20 mouse cellular contexts compared by ENCODE assay signal in genomic region chr15:82252097-82252496, GRCm38 (mm10). TPM values are rescaled to one million over a fixed set of nuclear protein-coding genes. Genes with fewer than 3 reads are reported as not detected.
DNase-seq lines count a peak whose midpoint lies in the region; ATAC-seq and TF ChIP-seq lines count a peak whose summit lies in the region.
"Had no signal": no experiment of that assay in that cellular context is flagged by ENCODE, and none has a peak within 500 bp of the region (broad histone marks: within the 10 kb centered on the region; RNA-seq: fewer than 3 reads in every experiment).

TSS of gene 1500009C09Rik (plus strand) at chr15:82252397.

- no peak for ATAC-seq in hindbrain, embryonic 16.5 days
- ATAC-seq in hindbrain, embryonic 12.5 days (ENCODE audit: low FRiP score): no peak
- ATAC-seq in midbrain, embryonic 16.5 days: no peak
- peak; percentile 53; the same call in 1 of the 2 replicates for ATAC-seq in stomach, postnatal 0 days (ENCODE audit: low FRiP score, low TSS enrichment)
- ATAC-seq in monocyte, adult 5-6 weeks (replicated peaks; ENCODE audit: insufficient number of reproducible peaks, low FRiP score, low TSS enrichment, poor library complexity, severe bottlenecking): no peak
- ATAC-seq: liver, embryonic 12.5 days; lung, postnatal 0 days; Patski had no signal

- no peak within 1 kb of the TSS for H3K9ac ChIP-seq in hindbrain, embryonic 16.5 days (ENCODE audit: low read depth, low read length)
- H3K9ac ChIP-seq in hindbrain, embryonic 12.5 days: no peak within 1 kb of the TSS
- H3K9ac ChIP-seq in midbrain, embryonic 16.5 days (ENCODE audit: low read depth, low read length): no peak within 1 kb of the TSS
- H3K9ac ChIP-seq in stomach, postnatal 0 days (ENCODE audit: low read length): no peak within 1 kb of the TSS
- H3K9ac ChIP-seq: liver, embryonic 12.5 days; neural tube, embryonic 12.5 days had no signal

- H3K9me3 ChIP-seq in hindbrain, embryonic 16.5 days (ENCODE audit: control insufficient read depth, low read length): no peaks in the 10 kb centered on the region
- H3K9me3 ChIP-seq in hindbrain, embryonic 12.5 days (replicated peaks): no peaks in the 10 kb centered on the region
- no peaks in the 10 kb centered on the region for H3K9me3 ChIP-seq in midbrain, embryonic 16.5 days (replicated peaks; ENCODE audit: control insufficient read depth, low read length, poor library complexity, severe bottlenecking)
- H3K9me3 ChIP-seq in midbrain, embryonic 10.5 days (replicated peaks): no peaks in the 10 kb centered on the region
- no peaks in the 10 kb centered on the region for H3K9me3 ChIP-seq in stomach, postnatal 0 days (ENCODE audit: control insufficient read depth, low read length)
- H3K9me3 ChIP-seq: liver, embryonic 12.5 days; neural tube, embryonic 12.5 days had no signal

- TF ChIP-seq EP300 in stomach, postnatal 0 days (optimal IDR thresholded peaks at IDR 0.05): no peak

- H3K4me2 ChIP-seq in hindbrain, embryonic 16.5 days (ENCODE audit: low read length): no peak within 1 kb of the TSS
- H3K4me2 ChIP-seq in hindbrain, embryonic 12.5 days (replicated peaks): no peak within 1 kb of the TSS
- no peak within 1 kb of the TSS for H3K4me2 ChIP-seq in midbrain, embryonic 16.5 days (ENCODE audit: low read length)
- no peak within 1 kb of the TSS for H3K4me2 ChIP-seq in stomach, postnatal 0 days (replicated peaks; ENCODE audit: low read depth)
- H3K4me2 ChIP-seq: liver, embryonic 12.5 days; neural tube, embryonic 12.5 days had no signal

- H3K4me3 ChIP-seq in hindbrain, embryonic 16.5 days (ENCODE audit: low read length): no peak within 1 kb of the TSS
- no peak within 1 kb of the TSS for H3K4me3 ChIP-seq in hindbrain, embryonic 12.5 days
- no peak within 1 kb of the TSS for H3K4me3 ChIP-seq in midbrain, embryonic 16.5 days (ENCODE audit: low read depth, low read length)
- no peak within 1 kb of the TSS for H3K4me3 ChIP-seq in midbrain, embryonic 10.5 days
- H3K4me3 ChIP-seq in stomach, postnatal 0 days (ENCODE audit: low read depth, low read length): no peak within 1 kb of the TSS
- H3K4me3 ChIP-seq: liver, embryonic 12.5 days; neural tube, embryonic 12.5 days had no signal

- no peaks in the 10 kb centered on the region for H3K36me3 ChIP-seq in hindbrain, embryonic 16.5 days (ENCODE audit: control insufficient read depth, insufficient read depth, low read length)
- H3K36me3 ChIP-seq in hindbrain, embryonic 12.5 days: no peaks in the 10 kb centered on the region
- no peaks in the 10 kb centered on the region for H3K36me3 ChIP-seq in midbrain, embryonic 16.5 days (ENCODE audit: control insufficient read depth, insufficient read depth, low read length)
- no peaks in the 10 kb centered on the region for H3K36me3 ChIP-seq in midbrain, embryonic 10.5 days
- H3K36me3 ChIP-seq in stomach, postnatal 0 days (ENCODE audit: control insufficient read depth, insufficient read depth, low read length): no peaks in the 10 kb centered on the region
- H3K36me3 ChIP-seq: liver, embryonic 12.5 days; neural tube, embryonic 12.5 days had no signal

- H3K4me1 ChIP-seq in hindbrain, embryonic 16.5 days (ENCODE audit: control insufficient read depth, insufficient read depth, low read depth, low read length): peaks cover 16% of the 10 kb centered on the region
- peaks cover 22% of the 10 kb centered on the region for H3K4me1 ChIP-seq in hindbrain, embryonic 12.5 days
- H3K4me1 ChIP-seq in midbrain, embryonic 16.5 days (ENCODE audit: control insufficient read depth, insufficient read depth, low read length): peaks cover 16% of the 10 kb centered on the region
- H3K4me1 ChIP-seq in midbrain, embryonic 10.5 days: peaks cover 25% of the 10 kb centered on the region
- no peaks in the 10 kb centered on the region for H3K4me1 ChIP-seq in stomach, postnatal 0 days (replicated peaks; ENCODE audit: control insufficient read depth, insufficient read depth)

- 91% methylated on average over 6 of the region's 6 CpGs for WGBS in hindbrain, embryonic 16.5 days
- 89% methylated on average over 6 of the region's 6 CpGs for WGBS in hindbrain, embryonic 12.5 days
- 88% methylated on average over 6 of the region's 6 CpGs for WGBS in midbrain, embryonic 16.5 days
- 89% methylated on average over 6 of the region's 6 CpGs for WGBS in midbrain, embryonic 10.5 days
- WGBS in stomach, postnatal 0 days: 73% methylated on average over 6 of the region's 6 CpGs

- TF ChIP-seq CTCF in stomach, postnatal 0 days (IDR thresholded peaks at IDR 0.05; ENCODE audit: low read depth): no peak

- H3K27ac ChIP-seq in hindbrain, embryonic 16.5 days (ENCODE audit: low read depth, low read length): no peak within 1 kb of the TSS
- H3K27ac ChIP-seq in hindbrain, embryonic 12.5 days: no peak within 1 kb of the TSS
- no peak within 1 kb of the TSS for H3K27ac ChIP-seq in midbrain, embryonic 16.5 days (ENCODE audit: low read length)
- no peak within 1 kb of the TSS for H3K27ac ChIP-seq in midbrain, embryonic 10.5 days (replicated peaks)
- H3K27ac ChIP-seq in stomach, postnatal 0 days (replicated peaks): no peak within 1 kb of the TSS
- H3K27ac ChIP-seq: liver, embryonic 12.5 days; neural tube, embryonic 12.5 days had no signal

- H3K27me3 ChIP-seq in hindbrain, embryonic 16.5 days (replicated peaks; ENCODE audit: control insufficient read depth, insufficient read depth, low read length): no peaks in the 10 kb centered on the region
- no peaks in the 10 kb centered on the region for H3K27me3 ChIP-seq in hindbrain, embryonic 12.5 days
- H3K27me3 ChIP-seq in midbrain, embryonic 16.5 days (ENCODE audit: control insufficient read depth, insufficient read depth, low read depth, low read length): no peaks in the 10 kb centered on the region
- H3K27me3 ChIP-seq in midbrain, embryonic 10.5 days (ENCODE audit: low read depth, poor library complexity, severe bottlenecking): no peaks in the 10 kb centered on the region
- H3K27me3 ChIP-seq in stomach, postnatal 0 days (ENCODE audit: control insufficient read depth, insufficient read depth, low read length): no peaks in the 10 kb centered on the region; the same call in 1 of the 2 replicates
- H3K27me3 ChIP-seq: neural tube, embryonic 12.5 days had no signal

- no peak for DNase-seq in midbrain, embryonic 10.5 days (ENCODE audit: low spot score)
- DNase-seq in left cerebral cortex, adult 8-10 months (ENCODE audit: low spot score in 2 of 2): no peak
- no peak for DNase-seq in stomach, postnatal 0 days (ENCODE audit: low spot score)
- DNase-seq: cerebellum, adult 8-10 months; heart, postnatal 36 days; kidney, adult 8-10 months; right cerebral cortex, adult 18-20 months; thymus, postnatal 36 days had no signal

RNA-seq across cellular contexts. Expression of gene 1500009C09Rik, which starts in this region (rescaled TPM):
- polyA plus RNA-seq in hindbrain, embryonic 16.5 days (2015; fragmentation: Nextera tagmentation; extraction: Ambion mirVana): 16.7 and 20.3 TPM in 2 replicates
- 1.3 and 1.6 TPM in 2 replicates for polyA plus RNA-seq in hindbrain, embryonic 12.5 days (2016; fragmentation: Nextera tagmentation; extraction: Ambion mirVana)
- 21.0 and 21.7 TPM in 2 replicates for polyA plus RNA-seq in midbrain, embryonic 16.5 days (2015; fragmentation: Nextera tagmentation; extraction: Ambion mirVana)
- polyA plus RNA-seq in midbrain, embryonic 10.5 days (2016; fragmentation: Nextera tagmentation; extraction: Ambion mirVana): 0.15 and 0.36 TPM in 2 replicates
- total RNA-seq in left cerebral cortex, adult 8-10 months (2022): 100 to 1,000 TPM; 104 to 114 (median 110) TPM
- 0.23 and 0.24 TPM in 2 replicates for polyA plus RNA-seq in stomach, postnatal 0 days (2015; fragmentation: Nextera tagmentation; extraction: Ambion mirVana)
- total RNA-seq in monocyte, adult 5-6 weeks (2017): not detected in 3 replicates
- total RNA-seq: CH12.LX; gastrocnemius, adult 8-10 months; heart, adult 8-10 months; heart, postnatal 36 days; megakaryocyte-erythroid progenitor cell, adult 5-6 weeks had no signal
- polyA plus RNA-seq: liver, embryonic 12.5 days; lung, postnatal 0 days; Patski had no signal

Comparison
In these comparisons a context has a peak if more than half of its experiments do, and no peak if none do; other contexts are left out.
1. RNA of gene 1500009C09Rik (total RNA-seq): 104 to 114 TPM in left cerebral cortex, adult 8-10 months; not detected in monocyte, adult 5-6 weeks; every median in the first group is over 100 times any median in the second.
2. Peak in ATAC-seq in stomach, postnatal 0 days; RNA of the gene not detected or under 1 TPM.